Mouse (Mus musculus): Measurements from ENCODE around the gene Bysl. TPM values are rescaled to one million over a fixed set of nuclear protein-coding genes. Genes with fewer than 3 reads are reported as not detected.

Gene Bysl
- polyA plus RNA-seq, 1 experiment from 2014 or later = 36.1 TPM

GRCm38 (mm10) chr17:47633999-47634770 lies 22.9 kb upstream of the Bysl start:
- Histone ChIP-seq H3K4me2 (ENCODE audit: low read length) (no peak overlapping the region), H3K4me1 (replicated peaks; ENCODE audit: control insufficient read depth, insufficient read depth, low read length) (peaks cover 28% of the 10 kb centered on the region), H3K27me3 (replicated peaks; ENCODE audit: control insufficient read depth, insufficient read depth, low read length) (no peaks in the 10 kb centered on the region), H3K36me3 (ENCODE audit: control insufficient read depth, insufficient read depth) (0 out of 2 replicates have a peak, but pooled peaks cover 3% of the 10 kb centered on the region), H3K27ac (ENCODE audit: low read length) (no peak overlapping the region), H3K4me3 (replicated peaks; ENCODE audit: low read length) (no peak overlapping the region), H3K9ac (replicated peaks; ENCODE audit: low read depth, low read length) (no peak overlapping the region), H3K9me3 (ENCODE audit: control insufficient read depth, low read length) (no peaks in the 10 kb centered on the region)
- no peak for ATAC-seq
- WGBS = 81% methylated on average over 7 of the region's 7 CpGs

- 0 out of 2 replicates have a peak overlapping the region, but pooled peaks have one; percentile 3 for H3K4me3 ChIP-seq (replicated peaks; ENCODE audit: low read length)
- H3K9me3 ChIP-seq (ENCODE audit: control insufficient read depth, low read length) = no peaks in the 10 kb centered on the region
- no peak overlapping the region for H3K9ac ChIP-seq (replicated peaks; ENCODE audit: low read depth, low read length)
- no peaks in the 10 kb centered on the region for H3K27me3 ChIP-seq (replicated peaks; ENCODE audit: control insufficient read depth, insufficient read depth, low read length)
- no peak for ATAC-seq
- 0 out of 2 replicates have a peak, but pooled peaks cover 3% of the 10 kb centered on the region for H3K36me3 ChIP-seq (ENCODE audit: control insufficient read depth, insufficient read depth)
- 69% methylated on average over 4 of the region's 4 CpGs for WGBS
- peak overlapping the region; percentile 18 for H3K4me2 ChIP-seq (ENCODE audit: low read length)
- peaks cover 36% of the 10 kb centered on the region for H3K4me1 ChIP-seq (replicated peaks; ENCODE audit: control insufficient read depth, insufficient read depth, low read length)
- no peak overlapping the region for H3K27ac ChIP-seq (ENCODE audit: low read length)
Observed at GRCm38 (mm10) chr17:47632181-47632840, 21.0 kb upstream of the Bysl start.

- 0% methylated on average over 3 of the region's 3 CpGs for WGBS
- no peaks in the 10 kb centered on the region for H3K27me3 ChIP-seq (replicated peaks; ENCODE audit: control insufficient read depth, insufficient read depth, low read length)
- peak within 1 kb of the TSS; percentile 92 for H3K4me2 ChIP-seq (ENCODE audit: low read length)
- H3K27ac ChIP-seq (ENCODE audit: low read length) = peak within 1 kb of the TSS; percentile 97
- H3K9me3 ChIP-seq (ENCODE audit: control insufficient read depth, low read length) = no peaks in the 10 kb centered on the region
- peaks cover 5% of the 10 kb centered on the region; the same call in 1 of the 2 replicates for H3K36me3 ChIP-seq (ENCODE audit: control insufficient read depth, insufficient read depth)
- peak within 1 kb of the TSS; percentile 90 for H3K9ac ChIP-seq (replicated peaks; ENCODE audit: low read depth, low read length)
- peaks cover 36% of the 10 kb centered on the region for H3K4me1 ChIP-seq (replicated peaks; ENCODE audit: control insufficient read depth, insufficient read depth, low read length)
- ATAC-seq = no peak
- H3K4me3 ChIP-seq (replicated peaks; ENCODE audit: low read length) = peak within 1 kb of the TSS; percentile 87
Observed at GRCm38 (mm10) chr17:47630678-47631065, 19.4 kb upstream of the Bysl start, which contains the start of gene Usp49. Gene Usp49, plus strand, starts transcription at chr17:47630690.

GRCm38 (mm10) chr17:47629717-47630677 lies 18.7 kb upstream of the Bysl start:
- Histone ChIP-seq H3K36me3 (ENCODE audit: control insufficient read depth, insufficient read depth) (peaks cover 2% of the 10 kb centered on the region; the same call in 1 of the 2 replicates), H3K9ac (replicated peaks; ENCODE audit: low read depth, low read length) (peak overlapping the region; percentile 90), H3K4me1 (replicated peaks; ENCODE audit: control insufficient read depth, insufficient read depth, low read length) (peaks cover 36% of the 10 kb centered on the region), H3K4me2 (ENCODE audit: low read length) (peak overlapping the region; percentile 92), H3K4me3 (replicated peaks; ENCODE audit: low read length) (peak overlapping the region; percentile 87), H3K9me3 (ENCODE audit: control insufficient read depth, low read length) (no peaks in the 10 kb centered on the region), H3K27ac (ENCODE audit: low read length) (peak overlapping the region; percentile 97), H3K27me3 (replicated peaks; ENCODE audit: control insufficient read depth, insufficient read depth, low read length) (no peaks in the 10 kb centered on the region)
- peak; percentile 70 for ATAC-seq
- 1% methylated on average over 61 of the region's 61 CpGs for WGBS

GRCm38 (mm10) chr17:47628851-47629676 lies 17.8 kb upstream of the Bysl start:
- peak overlapping the region; percentile 90 for H3K9ac ChIP-seq (replicated peaks; ENCODE audit: low read depth, low read length)
- H3K4me2 ChIP-seq (ENCODE audit: low read length) = peak overlapping the region; percentile 92
- H3K4me3 ChIP-seq (replicated peaks; ENCODE audit: low read length) = peak overlapping the region; percentile 87
- peak; percentile 94 for ATAC-seq
- peaks cover 2% of the 10 kb centered on the region; the same call in 1 of the 2 replicates for H3K36me3 ChIP-seq (ENCODE audit: control insufficient read depth, insufficient read depth)
- H3K27me3 ChIP-seq (replicated peaks; ENCODE audit: control insufficient read depth, insufficient read depth, low read length) = no peaks in the 10 kb centered on the region
- H3K27ac ChIP-seq (ENCODE audit: low read length) = peak overlapping the region; percentile 97
- WGBS = under 1% methylated on average over 59 of the region's 63 CpGs
- peaks cover 36% of the 10 kb centered on the region for H3K4me1 ChIP-seq (replicated peaks; ENCODE audit: control insufficient read depth, insufficient read depth, low read length)
- H3K9me3 ChIP-seq (ENCODE audit: control insufficient read depth, low read length) = no peaks in the 10 kb centered on the region

- Histone ChIP-seq H3K9ac (replicated peaks; ENCODE audit: low read depth, low read length) (no peak overlapping the region), H3K9me3 (ENCODE audit: control insufficient read depth, low read length) (no peaks in the 10 kb centered on the region), H3K36me3 (ENCODE audit: control insufficient read depth, insufficient read depth) (peaks cover 11% of the 10 kb centered on the region), H3K27ac (ENCODE audit: low read length) (no peak overlapping the region), H3K27me3 (replicated peaks; ENCODE audit: control insufficient read depth, insufficient read depth, low read length) (no peaks in the 10 kb centered on the region), H3K4me1 (replicated peaks; ENCODE audit: control insufficient read depth, insufficient read depth, low read length) (peaks cover 30% of the 10 kb centered on the region), H3K4me2 (ENCODE audit: low read length) (no peak overlapping the region), H3K4me3 (replicated peaks; ENCODE audit: low read length) (no peak overlapping the region)
- no peak for ATAC-seq
- 84% methylated on average over 2 of the region's 2 CpGs for WGBS
Observed at GRCm38 (mm10) chr17:47627791-47628190, 16.5 kb upstream of the Bysl start.

- peaks cover 11% of the 10 kb centered on the region for H3K36me3 ChIP-seq (ENCODE audit: control insufficient read depth, insufficient read depth)
Observed at GRCm38 (mm10) chr17:47626031-47626430, 14.7 kb upstream of the Bysl start.

GRCm38 (mm10) chr17:47625088-47625487 lies 13.8 kb upstream of the Bysl start:
- Histone ChIP-seq H3K9me3 (ENCODE audit: control insufficient read depth, low read length) (no peaks in the 10 kb centered on the region), H3K36me3 (ENCODE audit: control insufficient read depth, insufficient read depth) (peaks cover 11% of the 10 kb centered on the region), H3K4me1 (replicated peaks; ENCODE audit: control insufficient read depth, insufficient read depth, low read length) (peaks cover 8% of the 10 kb centered on the region), H3K27me3 (replicated peaks; ENCODE audit: control insufficient read depth, insufficient read depth, low read length) (no peaks in the 10 kb centered on the region), H3K4me3 (replicated peaks; ENCODE audit: low read length) (no peak overlapping the region), H3K9ac (replicated peaks; ENCODE audit: low read depth, low read length) (no peak overlapping the region), H3K4me2 (ENCODE audit: low read length) (no peak overlapping the region), H3K27ac (ENCODE audit: low read length) (no peak overlapping the region)
- 97% methylated on average over 2 of the region's 2 CpGs for WGBS
- no peak for ATAC-seq

More at GRCm38 (mm10) chr17:47626031-47626430, 14.7 kb upstream of the Bysl start:
- Histone ChIP-seq H3K4me3 (replicated peaks; ENCODE audit: low read length) (no peak overlapping the region), H3K9ac (replicated peaks; ENCODE audit: low read depth, low read length) (no peak overlapping the region), H3K27ac (ENCODE audit: low read length) (no peak overlapping the region), H3K9me3 (ENCODE audit: control insufficient read depth, low read length) (no peaks in the 10 kb centered on the region), H3K4me2 (ENCODE audit: low read length) (no peak overlapping the region), H3K27me3 (replicated peaks; ENCODE audit: control insufficient read depth, insufficient read depth, low read length) (no peaks in the 10 kb centered on the region), H3K4me1 (replicated peaks; ENCODE audit: control insufficient read depth, insufficient read depth, low read length) (peaks cover 14% of the 10 kb centered on the region)
- no peak for ATAC-seq
- WGBS = 87% methylated on average over 5 of the region's 5 CpGs
